Mouse (Mus musculus): Measurements from ENCODE around the gene Tex264. TPM values are rescaled to one million over a fixed set of nuclear protein-coding genes. Genes with fewer than 3 reads are reported as not detected.
"Not testable (repeated sequence)": the region's sequence is repeated elsewhere in the genome, so short reads cannot be mapped to it uniquely, and the experiment has no call there.

The Tex264 gene
- polyA plus RNA-seq, 1 experiment from 2014 or later: 59.7 TPM

GRCm38 (mm10) chr9:106627796-106628195 is 57.9 kb downstream of the Tex264 start:
- not testable (repeated sequence) for H3K4me1 ChIP-seq (replicated peaks; ENCODE audit: control insufficient read depth, insufficient read depth, low read length); H3K36me3 ChIP-seq (ENCODE audit: control insufficient read depth, insufficient read depth); H3K9ac ChIP-seq (replicated peaks; ENCODE audit: low read depth, low read length); H3K4me3 ChIP-seq (replicated peaks; ENCODE audit: low read length); H3K9me3 ChIP-seq (ENCODE audit: control insufficient read depth, low read length); H3K4me2 ChIP-seq (ENCODE audit: low read length); ATAC-seq; H3K27ac ChIP-seq (ENCODE audit: low read length); H3K27me3 ChIP-seq (replicated peaks; ENCODE audit: control insufficient read depth, insufficient read depth, low read length)
- WGBS: 20% methylated on average over 8 of the region's 8 CpGs

- no peak for ATAC-seq
- no peak within 1 kb of the TSS for H3K4me2 ChIP-seq (ENCODE audit: low read length)
- WGBS: 69% methylated on average over 2 of the region's 2 CpGs
- H3K27me3 ChIP-seq (replicated peaks; ENCODE audit: control insufficient read depth, insufficient read depth, low read length): no peaks in the 10 kb centered on the region
- no peak within 1 kb of the TSS for H3K4me3 ChIP-seq (replicated peaks; ENCODE audit: low read length)
- no peaks in the 10 kb centered on the region for H3K36me3 ChIP-seq (ENCODE audit: control insufficient read depth, insufficient read depth)
- no peaks in the 10 kb centered on the region for H3K4me1 ChIP-seq (replicated peaks; ENCODE audit: control insufficient read depth, insufficient read depth, low read length)
- H3K9ac ChIP-seq (replicated peaks; ENCODE audit: low read depth, low read length): no peak within 1 kb of the TSS
- no peaks in the 10 kb centered on the region for H3K9me3 ChIP-seq (ENCODE audit: control insufficient read depth, low read length)
- no peak within 1 kb of the TSS for H3K27ac ChIP-seq (ENCODE audit: low read length)
These were observed 59.4 kb downstream of the Tex264 start, which contains the start of gene Iqcf6 for GRCm38 (mm10) chr9:106626282-106626681. Iqcf6 (plus strand) TSS chr9:106626582.

- Histone ChIP-seq H3K9ac (replicated peaks; ENCODE audit: low read depth, low read length) (no peak overlapping the region), H3K4me1 (replicated peaks; ENCODE audit: control insufficient read depth, insufficient read depth, low read length) (no peaks in the 10 kb centered on the region), H3K4me2 (ENCODE audit: low read length) (no peak overlapping the region), H3K9me3 (ENCODE audit: control insufficient read depth, low read length) (peaks cover 2% of the 10 kb centered on the region), H3K36me3 (ENCODE audit: control insufficient read depth, insufficient read depth) (no peaks in the 10 kb centered on the region), H3K27ac (ENCODE audit: low read length) (no peak overlapping the region), H3K4me3 (replicated peaks; ENCODE audit: low read length) (no peak overlapping the region), H3K27me3 (replicated peaks; ENCODE audit: control insufficient read depth, insufficient read depth, low read length) (no peaks in the 10 kb centered on the region)
- ATAC-seq: no peak
- WGBS: 75% methylated on average over 3 of the region's 3 CpGs
These were observed 68.2 kb downstream of the Tex264 start for GRCm38 (mm10) chr9:106617496-106617895.

- Histone ChIP-seq H3K9ac (replicated peaks; ENCODE audit: low read depth, low read length) (no peak overlapping the region), H3K36me3 (ENCODE audit: control insufficient read depth, insufficient read depth) (no peaks in the 10 kb centered on the region), H3K27ac (ENCODE audit: low read length) (no peak overlapping the region), H3K27me3 (replicated peaks; ENCODE audit: control insufficient read depth, insufficient read depth, low read length) (no peaks in the 10 kb centered on the region), H3K4me2 (ENCODE audit: low read length) (no peak overlapping the region), H3K4me1 (replicated peaks; ENCODE audit: control insufficient read depth, insufficient read depth, low read length) (no peaks in the 10 kb centered on the region), H3K4me3 (replicated peaks; ENCODE audit: low read length) (no peak overlapping the region), H3K9me3 (ENCODE audit: control insufficient read depth, low read length) (peaks cover 2% of the 10 kb centered on the region)
- 86% methylated on average over 9 of the region's 9 CpGs for WGBS
- no peak for ATAC-seq
These were observed 69.4 kb downstream of the Tex264 start for GRCm38 (mm10) chr9:106616306-106616705.

- Histone ChIP-seq H3K4me2 (ENCODE audit: low read length) (no peak overlapping the region), H3K36me3 (ENCODE audit: control insufficient read depth, insufficient read depth) (no peaks in the 10 kb centered on the region), H3K4me1 (replicated peaks; ENCODE audit: control insufficient read depth, insufficient read depth, low read length) (no peaks in the 10 kb centered on the region), H3K27ac (ENCODE audit: low read length) (no peak overlapping the region), H3K9me3 (ENCODE audit: control insufficient read depth, low read length) (peaks cover 2% of the 10 kb centered on the region; the same call in 1 of the 2 replicates), H3K27me3 (replicated peaks; ENCODE audit: control insufficient read depth, insufficient read depth, low read length) (no peaks in the 10 kb centered on the region), H3K9ac (replicated peaks; ENCODE audit: low read depth, low read length) (no peak overlapping the region), H3K4me3 (replicated peaks; ENCODE audit: low read length) (no peak overlapping the region)
- 37% methylated on average over 3 of the region's 3 CpGs for WGBS
- no peak for ATAC-seq
These were observed 71.1 kb downstream of the Tex264 start for GRCm38 (mm10) chr9:106614616-106615015.

- no peaks in the 10 kb centered on the region for H3K4me1 ChIP-seq (replicated peaks; ENCODE audit: control insufficient read depth, insufficient read depth, low read length)
- no peak for ATAC-seq
- H3K36me3 ChIP-seq (ENCODE audit: control insufficient read depth, insufficient read depth): no peaks in the 10 kb centered on the region
- 69% methylated on average over 2 of the region's 2 CpGs for WGBS
- no peaks in the 10 kb centered on the region for H3K27me3 ChIP-seq (replicated peaks; ENCODE audit: control insufficient read depth, insufficient read depth, low read length)
- no peak overlapping the region for H3K4me3 ChIP-seq (replicated peaks; ENCODE audit: low read length)
- no peak overlapping the region for H3K4me2 ChIP-seq (ENCODE audit: low read length)
- H3K27ac ChIP-seq (ENCODE audit: low read length): no peak overlapping the region
- H3K9me3 ChIP-seq (ENCODE audit: control insufficient read depth, low read length): no peaks in the 10 kb centered on the region
- H3K9ac ChIP-seq (replicated peaks; ENCODE audit: low read depth, low read length): no peak overlapping the region
These were observed 71.8 kb downstream of the Tex264 start for GRCm38 (mm10) chr9:106613951-106614350.

- no peak overlapping the region for H3K4me2 ChIP-seq (ENCODE audit: low read length)
- no peak overlapping the region for H3K9ac ChIP-seq (replicated peaks; ENCODE audit: low read depth, low read length)
- no peaks in the 10 kb centered on the region for H3K27me3 ChIP-seq (replicated peaks; ENCODE audit: control insufficient read depth, insufficient read depth, low read length)
- H3K4me1 ChIP-seq (replicated peaks; ENCODE audit: control insufficient read depth, insufficient read depth, low read length): no peaks in the 10 kb centered on the region
- H3K9me3 ChIP-seq (ENCODE audit: control insufficient read depth, low read length): no peaks in the 10 kb centered on the region
- ATAC-seq: no peak
- H3K4me3 ChIP-seq (replicated peaks; ENCODE audit: low read length): no peak overlapping the region
- no peaks in the 10 kb centered on the region for H3K36me3 ChIP-seq (ENCODE audit: control insufficient read depth, insufficient read depth)
- no peak overlapping the region for H3K27ac ChIP-seq (ENCODE audit: low read length)
- WGBS: 72% methylated on average over 4 of the region's 4 CpGs
These were observed 75.0 kb downstream of the Tex264 start for GRCm38 (mm10) chr9:106610727-106611126.

Other genes with a start within 250 kb of the Tex264 start
- gene Acy1, start 247.6 kb downstream of the Tex264 start, polyA plus RNA-seq (2015; fragmentation: Nextera tagmentation; extraction: Ambion mirVana): 31.5 and 31.7 TPM in 2 replicates
- gene Abhd14b, start 238.5 kb downstream of the Tex264 start, polyA plus RNA-seq (2015; fragmentation: Nextera tagmentation; extraction: Ambion mirVana): 6.2 and 7.7 TPM in 2 replicates
- gene Abhd14a, start 238.2 kb downstream of the Tex264 start, polyA plus RNA-seq (2015; fragmentation: Nextera tagmentation; extraction: Ambion mirVana): 72.3 and 81.9 TPM in 2 replicates
- 221 and 249 TPM in 2 replicates for gene Pcbp4, start 232.6 kb downstream of the Tex264 start, polyA plus RNA-seq (2015; fragmentation: Nextera tagmentation; extraction: Ambion mirVana)
- 0.48 and 0.72 TPM in 2 replicates for gene Gpr62, start 220.0 kb downstream of the Tex264 start, polyA plus RNA-seq (2015; fragmentation: Nextera tagmentation; extraction: Ambion mirVana)
- 53.6 and 62.5 TPM in 2 replicates for gene Rrp9, start 210.0 kb downstream of the Tex264 start, polyA plus RNA-seq (2015; fragmentation: Nextera tagmentation; extraction: Ambion mirVana)
- gene Parp3, start 209.0 kb downstream of the Tex264 start, polyA plus RNA-seq (2015; fragmentation: Nextera tagmentation; extraction: Ambion mirVana): 0.55 and 0.70 TPM in 2 replicates
- gene Iqcf1, start 186.0 kb downstream of the Tex264 start, polyA plus RNA-seq (2015; fragmentation: Nextera tagmentation; extraction: Ambion mirVana): not detected in 2 replicates
- not detected in 2 replicates for gene Iqcf5, start 171.4 kb downstream of the Tex264 start, polyA plus RNA-seq (2015; fragmentation: Nextera tagmentation; extraction: Ambion mirVana)
- not detected in 2 replicates for gene Iqcf3, start 124.3 kb downstream of the Tex264 start, polyA plus RNA-seq (2015; fragmentation: Nextera tagmentation; extraction: Ambion mirVana)
- not detected in 2 replicates for gene Iqcf4, start 114.9 kb downstream of the Tex264 start, polyA plus RNA-seq (2015; fragmentation: Nextera tagmentation; extraction: Ambion mirVana)
- gene Iqcf6, start 59.3 kb downstream of the Tex264 start, polyA plus RNA-seq (2015; fragmentation: Nextera tagmentation; extraction: Ambion mirVana): not detected in 2 replicates
- gene Grm2, start 29.8 kb downstream of the Tex264 start, polyA plus RNA-seq (2015; fragmentation: Nextera tagmentation; extraction: Ambion mirVana): 10.2 and 14.1 TPM in 2 replicates
- 6.9 and 8.7 TPM in 2 replicates for gene Rad54l2, start 103.3 kb upstream of the Tex264 start, polyA plus RNA-seq (2015; fragmentation: Nextera tagmentation; extraction: Ambion mirVana)
- gene Dcaf1, start 135.9 kb upstream of the Tex264 start, polyA plus RNA-seq (2015; fragmentation: Nextera tagmentation; extraction: Ambion mirVana): 23.9 and 24.9 TPM in 2 replicates
- gene Rbm15b, start 201.5 kb upstream of the Tex264 start, polyA plus RNA-seq (2015; fragmentation: Nextera tagmentation; extraction: Ambion mirVana): 16.6 and 18.4 TPM in 2 replicates
- 201 and 226 TPM in 2 replicates for gene Manf, start 206.1 kb upstream of the Tex264 start, polyA plus RNA-seq (2015; fragmentation: Nextera tagmentation; extraction: Ambion mirVana)

All from forebrain, embryonic 16.5 days (tissue).